Mouse (Mus musculus) heart, adult 18-20 months (tissue): ENCODE results near the gene St8sia4. TPM values are rescaled to one million over a fixed set of nuclear protein-coding genes. Genes with fewer than 3 reads are reported as not detected.
"Not testable (repeated sequence)": the region's sequence is repeated elsewhere in the genome, so short reads cannot be mapped to it uniquely, and the experiment has no call there.

ENCODE experiments used
- DNase-seq, 2 experiments: peaks; one replicate each; pipeline ENCODE4 v3.0.0; 2021 to 2022; ENCODE audit warnings: mixed read lengths in 1 of 2
- total RNA-seq, 2 experiments: library from RNA; stranded (reverse); gene quantifications; 2 replicates each; pipeline ENCODE4 v1.2.3; 2021

St8sia4 gene
- total RNA-seq, 2 experiments from 2014 or later: 4.9 to 5.0 TPM

- no peak for DNase-seq
These were observed 70.5 kb downstream of the St8sia4 start for GRCm38 (mm10) chr1:95596825-95597224.

GRCm38 (mm10) chr1:95591101-95591500 lies 76.3 kb downstream of the St8sia4 start:
- no peak for DNase-seq

GRCm38 (mm10) chr1:95590108-95590507 lies 77.3 kb downstream of the St8sia4 start:
- peak; percentile 41 to 74 for DNase-seq

GRCm38 (mm10) chr1:95589471-95589870 lies 77.9 kb downstream of the St8sia4 start:
- no peak for DNase-seq

- no peak for DNase-seq
These were observed 84.1 kb downstream of the St8sia4 start for GRCm38 (mm10) chr1:95583310-95583709.

- no peak for DNase-seq
These were observed 85.1 kb downstream of the St8sia4 start for GRCm38 (mm10) chr1:95582264-95582663.

- no peak for DNase-seq
These were observed 94.5 kb downstream of the St8sia4 start for GRCm38 (mm10) chr1:95572619-95573540.

GRCm38 (mm10) chr1:95571106-95571505 lies 96.3 kb downstream of the St8sia4 start:
- DNase-seq: no peak

- not testable (repeated sequence) for DNase-seq
These were observed 112.8 kb downstream of the St8sia4 start for GRCm38 (mm10) chr1:95554556-95554955.

GRCm38 (mm10) chr1:95541460-95541859 lies 125.9 kb downstream of the St8sia4 start:
- no peak for DNase-seq
